Mouse (Mus musculus): ENCODE measurements around the gene Myo1d. TPM values are rescaled to one million over a fixed set of nuclear protein-coding genes. Genes with fewer than 3 reads are reported as not detected.

Myo1d gene
- polyA plus RNA-seq, 1 experiment from 2014 or later: 26.4 TPM

GRCm38 (mm10) chr11:80562479-80562878, 217.3 kb downstream of the Myo1d start:
- no peak overlapping the region for H3K27ac ChIP-seq (ENCODE audit: low read length)
- H3K9ac ChIP-seq (replicated peaks; ENCODE audit: low read depth): no peak overlapping the region
- TF ChIP-seq EP300 (IDR thresholded peaks at IDR 0.05) (no peak), CTCF (IDR thresholded peaks at IDR 0.05) (peak; percentile 52)
- DNase-seq (ENCODE audit: low spot score) (no peak), ATAC-seq (no peak)
- H3K36me3 ChIP-seq (ENCODE audit: insufficient read depth, low read length): no peaks in the 10 kb centered on the region
- H3K4me1 ChIP-seq (ENCODE audit: insufficient read depth, low read depth, low read length): no peaks in the 10 kb centered on the region
- no peak overlapping the region for H3K4me3 ChIP-seq (ENCODE audit: low read depth, low read length)
- H3K4me2 ChIP-seq (replicated peaks; ENCODE audit: low read depth, low read length): no peak overlapping the region
- no peaks in the 10 kb centered on the region for H3K9me3 ChIP-seq (ENCODE audit: low read length)
- 52% methylated on average over 3 of the region's 3 CpGs for WGBS
- H3K27me3 ChIP-seq (replicated peaks; ENCODE audit: insufficient read depth, low read length): no peaks in the 10 kb centered on the region

GRCm38 (mm10) chr11:80560770-80561169, 219.1 kb downstream of the Myo1d start:
- H3K9ac ChIP-seq (replicated peaks; ENCODE audit: low read depth): no peak overlapping the region
- no peak for TF ChIP-seq EP300 (IDR thresholded peaks at IDR 0.05)
- TF ChIP-seq CTCF (IDR thresholded peaks at IDR 0.05): no peak
- ATAC-seq (no peak), DNase-seq (ENCODE audit: low spot score) (no peak)
- H3K9me3 ChIP-seq (ENCODE audit: low read length): no peaks in the 10 kb centered on the region
- no peaks in the 10 kb centered on the region for H3K27me3 ChIP-seq (replicated peaks; ENCODE audit: insufficient read depth, low read length)
- no peaks in the 10 kb centered on the region for H3K36me3 ChIP-seq (ENCODE audit: insufficient read depth, low read length)
- H3K4me3 ChIP-seq (ENCODE audit: low read depth, low read length): no peak overlapping the region
- no peak overlapping the region for H3K27ac ChIP-seq (ENCODE audit: low read length)
- H3K4me1 ChIP-seq (ENCODE audit: insufficient read depth, low read depth, low read length): no peaks in the 10 kb centered on the region
- no peak overlapping the region for H3K4me2 ChIP-seq (replicated peaks; ENCODE audit: low read depth, low read length)
- 77% methylated on average over 5 of the region's 5 CpGs for WGBS

GRCm38 (mm10) chr11:80555416-80555815, 224.4 kb downstream of the Myo1d start:
- Histone ChIP-seq H3K9ac (replicated peaks; ENCODE audit: low read depth) (no peak overlapping the region), H3K9me3 (ENCODE audit: low read length) (no peaks in the 10 kb centered on the region), H3K27me3 (replicated peaks; ENCODE audit: insufficient read depth, low read length) (no peaks in the 10 kb centered on the region), H3K36me3 (ENCODE audit: insufficient read depth, low read length) (no peaks in the 10 kb centered on the region), H3K27ac (ENCODE audit: low read length) (no peak overlapping the region), H3K4me3 (ENCODE audit: low read depth, low read length) (no peak overlapping the region), H3K4me1 (ENCODE audit: insufficient read depth, low read depth, low read length) (no peaks in the 10 kb centered on the region), H3K4me2 (replicated peaks; ENCODE audit: low read depth, low read length) (no peak overlapping the region)
- ATAC-seq: no peak
- 97% methylated on average over 5 of the region's 5 CpGs for WGBS
- no peak for TF ChIP-seq CTCF (IDR thresholded peaks at IDR 0.05)
- no peak for TF ChIP-seq EP300 (IDR thresholded peaks at IDR 0.05)
- DNase-seq (ENCODE audit: low spot score): no peak

GRCm38 (mm10) chr11:80553046-80553445, 226.8 kb downstream of the Myo1d start:
- Histone ChIP-seq H3K9ac (replicated peaks; ENCODE audit: low read depth) (no peak overlapping the region), H3K27ac (ENCODE audit: low read length) (no peak overlapping the region), H3K36me3 (ENCODE audit: insufficient read depth, low read length) (no peaks in the 10 kb centered on the region), H3K27me3 (replicated peaks; ENCODE audit: insufficient read depth, low read length) (no peaks in the 10 kb centered on the region), H3K4me3 (ENCODE audit: low read depth, low read length) (no peak overlapping the region), H3K4me1 (ENCODE audit: insufficient read depth, low read depth, low read length) (no peaks in the 10 kb centered on the region), H3K9me3 (ENCODE audit: low read length) (no peaks in the 10 kb centered on the region), H3K4me2 (replicated peaks; ENCODE audit: low read depth, low read length) (no peak overlapping the region)
- 66% methylated on average over 11 of the region's 11 CpGs for WGBS
- DNase-seq (ENCODE audit: low spot score) (no peak), ATAC-seq (no peak)
- no peak for TF ChIP-seq CTCF (IDR thresholded peaks at IDR 0.05)
- no peak for TF ChIP-seq EP300 (IDR thresholded peaks at IDR 0.05)

- Histone ChIP-seq H3K9ac (replicated peaks; ENCODE audit: low read depth) (no peak overlapping the region), H3K4me3 (ENCODE audit: low read depth, low read length) (no peak overlapping the region), H3K27ac (ENCODE audit: low read length) (no peak overlapping the region), H3K4me2 (replicated peaks; ENCODE audit: low read depth, low read length) (no peak overlapping the region), H3K36me3 (ENCODE audit: insufficient read depth, low read length) (no peaks in the 10 kb centered on the region), H3K4me1 (ENCODE audit: insufficient read depth, low read depth, low read length) (no peaks in the 10 kb centered on the region), H3K9me3 (ENCODE audit: low read length) (no peaks in the 10 kb centered on the region), H3K27me3 (replicated peaks; ENCODE audit: insufficient read depth, low read length) (no peaks in the 10 kb centered on the region)
- WGBS: 57% methylated on average over 3 of the region's 3 CpGs
- DNase-seq (ENCODE audit: low spot score) (no peak), ATAC-seq (no peak)
- TF ChIP-seq EP300 (IDR thresholded peaks at IDR 0.05) (no peak), CTCF (IDR thresholded peaks at IDR 0.05) (no peak)
These were observed 228.2 kb downstream of the Myo1d start for GRCm38 (mm10) chr11:80551634-80552033.

GRCm38 (mm10) chr11:80550264-80550663, 229.6 kb downstream of the Myo1d start:
- no peak overlapping the region for H3K27ac ChIP-seq (ENCODE audit: low read length)
- ATAC-seq: no peak
- TF ChIP-seq EP300 (IDR thresholded peaks at IDR 0.05) (no peak), CTCF (IDR thresholded peaks at IDR 0.05) (no peak)
- H3K4me3 ChIP-seq (ENCODE audit: low read depth, low read length): no peak overlapping the region
- H3K9ac ChIP-seq (replicated peaks; ENCODE audit: low read depth): no peak overlapping the region
- H3K4me2 ChIP-seq (replicated peaks; ENCODE audit: low read depth, low read length): no peak overlapping the region
- H3K4me1 ChIP-seq (ENCODE audit: insufficient read depth, low read depth, low read length): no peaks in the 10 kb centered on the region
- no peaks in the 10 kb centered on the region for H3K36me3 ChIP-seq (ENCODE audit: insufficient read depth, low read length)
- no peaks in the 10 kb centered on the region for H3K27me3 ChIP-seq (replicated peaks; ENCODE audit: insufficient read depth, low read length)
- 60% methylated on average over 10 of the region's 10 CpGs for WGBS
- no peaks in the 10 kb centered on the region for H3K9me3 ChIP-seq (ENCODE audit: low read length)
- no peak for DNase-seq (ENCODE audit: low spot score)

- Histone ChIP-seq H3K4me3 (ENCODE audit: low read depth, low read length) (no peak overlapping the region), H3K27ac (ENCODE audit: low read length) (no peak overlapping the region), H3K36me3 (ENCODE audit: insufficient read depth, low read length) (no peaks in the 10 kb centered on the region), H3K4me1 (ENCODE audit: insufficient read depth, low read depth, low read length) (no peaks in the 10 kb centered on the region), H3K9me3 (ENCODE audit: low read length) (no peaks in the 10 kb centered on the region), H3K27me3 (replicated peaks; ENCODE audit: insufficient read depth, low read length) (no peaks in the 10 kb centered on the region), H3K9ac (replicated peaks; ENCODE audit: low read depth) (no peak overlapping the region), H3K4me2 (replicated peaks; ENCODE audit: low read depth, low read length) (no peak overlapping the region)
- WGBS: 62% methylated on average over 6 of the region's 6 CpGs
- ATAC-seq (no peak), DNase-seq (ENCODE audit: low spot score) (no peak)
- TF ChIP-seq EP300 (IDR thresholded peaks at IDR 0.05) (no peak), CTCF (IDR thresholded peaks at IDR 0.05) (no peak)
These were observed 230.0 kb downstream of the Myo1d start for GRCm38 (mm10) chr11:80549854-80550253.
